Mouse (Mus musculus) bone marrow macrophage, adult 2 months (primary cell): ENCODE measurements around the gene Samd5.

ENCODE experiments used
- CTCF ChIP-seq: IDR thresholded peaks from 2 replicates; pipeline ENCODE4 v1.5.1; 2012; ENCODE audit warnings: low read depth, mild to moderate bottlenecking, low read length, moderate library complexity
- POLR2A ChIP-seq: IDR thresholded peaks from 2 replicates; pipeline ENCODE4 v1.6.1; 2012; ENCODE audit warnings: mild to moderate bottlenecking, low read depth, low read length, borderline replicate concordance

- TF ChIP-seq CTCF (peak; percentile 89), POLR2A (no peak)
Measured at GRCm38 (mm10) chr10:9676886-9677285, 1.9 kb upstream of the Samd5 start.
